Mouse (Mus musculus): Measurements from ENCODE around the gene Filip1. TPM values are rescaled to one million over a fixed set of nuclear protein-coding genes. Genes with fewer than 3 reads are reported as not detected.

Filip1 gene
- polyA plus RNA-seq, 1 experiment from 2014 or later: 19.8 TPM

DNA sequence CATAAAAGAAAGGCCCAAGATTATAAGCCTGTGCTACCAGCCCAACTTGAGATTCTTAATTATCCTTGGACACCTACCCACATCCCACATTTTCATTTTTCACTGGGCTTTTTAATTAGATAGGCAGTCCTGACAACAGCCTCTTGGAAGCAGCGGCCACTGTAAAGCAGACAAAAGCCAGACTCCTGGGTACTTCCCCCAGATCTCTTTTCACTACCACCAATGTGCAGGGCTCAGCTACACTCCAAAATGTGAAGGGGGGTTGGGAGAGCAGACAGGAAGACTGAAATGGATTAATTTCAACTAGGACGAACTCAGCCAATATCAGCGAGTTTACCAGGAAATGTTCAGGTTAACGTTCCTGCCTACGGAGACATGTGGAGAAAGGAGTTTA is 92.1 kb downstream of the Filip1 start:
- Histone ChIP-seq H3K27ac (ENCODE audit: low read depth, low read length) (peak overlapping the region; percentile 81), H3K4me3 (ENCODE audit: low read depth, low read length) (no peak overlapping the region), H3K27me3 (ENCODE audit: control insufficient read depth, insufficient read depth, low read length) (no peaks in the 10 kb centered on the region), H3K9me3 (replicated peaks; ENCODE audit: control insufficient read depth, low read length) (no peaks in the 10 kb centered on the region), H3K4me1 (ENCODE audit: control insufficient read depth, insufficient read depth, low read length) (peaks cover 39% of the 10 kb centered on the region), H3K36me3 (ENCODE audit: control insufficient read depth, insufficient read depth, low read length) (no peaks in the 10 kb centered on the region), H3K9ac (ENCODE audit: low read depth, low read length) (no peak overlapping the region), H3K4me2 (peak overlapping the region; percentile 54)
- no peak for ATAC-seq (replicated peaks; ENCODE audit: insufficient number of reproducible peaks, low FRiP score, low TSS enrichment)
- WGBS (ENCODE audit: insufficient replicate concordance): 47% methylated on average over 5 of the region's 5 CpGs

DNA sequence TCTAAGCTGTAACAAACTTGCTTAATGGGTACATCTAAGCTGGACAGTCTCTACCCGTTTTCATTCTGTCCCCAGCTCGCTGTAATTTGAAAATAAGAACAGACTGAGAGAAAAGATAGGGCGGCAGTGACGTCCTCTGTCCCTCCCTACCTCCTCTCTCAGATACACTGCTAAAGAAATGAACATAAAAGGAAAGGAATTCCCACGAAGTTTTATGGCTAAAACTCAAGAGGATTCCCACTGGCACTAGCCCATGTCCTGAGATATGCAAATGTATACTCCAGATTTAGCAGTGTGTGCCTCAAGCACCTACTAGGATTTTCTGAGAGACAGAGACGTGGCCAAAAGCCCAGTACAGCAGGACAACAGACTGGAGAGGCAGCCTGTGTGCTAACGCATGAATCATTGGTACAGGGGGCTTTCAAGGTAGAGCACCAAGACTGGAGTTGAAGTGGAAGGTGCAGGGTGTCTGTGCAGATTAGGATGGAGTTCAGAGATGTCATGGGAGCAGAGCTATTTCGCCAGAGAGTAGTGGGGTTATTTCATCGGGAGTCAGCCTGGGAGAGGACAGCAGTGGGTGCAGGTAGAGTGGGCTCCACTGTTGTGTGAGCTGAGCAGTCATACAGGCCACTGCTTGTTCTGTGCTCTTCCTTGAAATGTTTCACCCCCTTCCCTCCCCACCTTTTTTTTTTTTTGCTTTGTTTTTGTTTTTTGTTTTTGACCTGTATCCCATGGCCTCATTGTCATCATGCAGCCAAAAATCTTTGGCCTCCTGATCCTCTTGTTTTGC is 92.7 kb downstream of the Filip1 start:
- Histone ChIP-seq H3K9ac (ENCODE audit: low read depth, low read length) (no peak overlapping the region; the same call in 1 of the 2 replicates), H3K27ac (ENCODE audit: low read depth, low read length) (peak overlapping the region; percentile 81), H3K9me3 (replicated peaks; ENCODE audit: control insufficient read depth, low read length) (no peaks in the 10 kb centered on the region), H3K4me1 (ENCODE audit: control insufficient read depth, insufficient read depth, low read length) (peaks cover 39% of the 10 kb centered on the region), H3K4me2 (peak overlapping the region; percentile 54), H3K4me3 (ENCODE audit: low read depth, low read length) (no peak overlapping the region), H3K27me3 (ENCODE audit: control insufficient read depth, insufficient read depth, low read length) (no peaks in the 10 kb centered on the region), H3K36me3 (ENCODE audit: control insufficient read depth, insufficient read depth, low read length) (no peaks in the 10 kb centered on the region)
- ATAC-seq (replicated peaks; ENCODE audit: insufficient number of reproducible peaks, low FRiP score, low TSS enrichment): peak; percentile 25; the same call in 1 of the 2 replicates
- WGBS (ENCODE audit: insufficient replicate concordance): 34% methylated on average over 9 of the region's 9 CpGs

DNA sequence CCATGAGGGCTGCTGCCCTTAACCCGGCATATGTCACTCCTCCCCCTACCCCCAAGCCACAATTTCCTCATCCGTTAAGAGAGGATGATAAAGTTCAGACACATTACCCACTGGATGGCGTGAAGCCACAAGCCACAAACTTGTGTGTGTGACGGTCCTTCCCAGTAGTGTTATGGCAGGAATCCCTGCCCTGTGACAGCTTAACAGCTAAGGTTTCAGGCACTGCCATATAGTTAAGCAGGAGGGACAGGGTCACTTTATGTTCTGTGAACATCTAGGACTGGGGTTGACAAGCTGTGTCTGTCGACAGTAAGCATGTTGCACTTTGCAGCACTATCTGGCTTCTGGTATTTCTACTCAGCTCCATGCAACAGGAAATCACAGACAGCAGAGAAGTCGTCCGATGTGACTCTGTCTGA is 93.3 kb downstream of the Filip1 start:
- Histone ChIP-seq H3K4me2 (peak overlapping the region; percentile 54), H3K9ac (ENCODE audit: low read depth, low read length) (peak overlapping the region; percentile 30; the same call in 1 of the 2 replicates), H3K27ac (ENCODE audit: low read depth, low read length) (peak overlapping the region; percentile 81), H3K9me3 (replicated peaks; ENCODE audit: control insufficient read depth, low read length) (no peaks in the 10 kb centered on the region), H3K36me3 (ENCODE audit: control insufficient read depth, insufficient read depth, low read length) (no peaks in the 10 kb centered on the region), H3K4me3 (ENCODE audit: low read depth, low read length) (no peak overlapping the region), H3K4me1 (ENCODE audit: control insufficient read depth, insufficient read depth, low read length) (peaks cover 39% of the 10 kb centered on the region), H3K27me3 (ENCODE audit: control insufficient read depth, insufficient read depth, low read length) (no peaks in the 10 kb centered on the region)
- 18% methylated on average over 7 of the region's 7 CpGs for WGBS (ENCODE audit: insufficient replicate concordance)
- no peak for ATAC-seq (replicated peaks; ENCODE audit: insufficient number of reproducible peaks, low FRiP score, low TSS enrichment)

DNA sequence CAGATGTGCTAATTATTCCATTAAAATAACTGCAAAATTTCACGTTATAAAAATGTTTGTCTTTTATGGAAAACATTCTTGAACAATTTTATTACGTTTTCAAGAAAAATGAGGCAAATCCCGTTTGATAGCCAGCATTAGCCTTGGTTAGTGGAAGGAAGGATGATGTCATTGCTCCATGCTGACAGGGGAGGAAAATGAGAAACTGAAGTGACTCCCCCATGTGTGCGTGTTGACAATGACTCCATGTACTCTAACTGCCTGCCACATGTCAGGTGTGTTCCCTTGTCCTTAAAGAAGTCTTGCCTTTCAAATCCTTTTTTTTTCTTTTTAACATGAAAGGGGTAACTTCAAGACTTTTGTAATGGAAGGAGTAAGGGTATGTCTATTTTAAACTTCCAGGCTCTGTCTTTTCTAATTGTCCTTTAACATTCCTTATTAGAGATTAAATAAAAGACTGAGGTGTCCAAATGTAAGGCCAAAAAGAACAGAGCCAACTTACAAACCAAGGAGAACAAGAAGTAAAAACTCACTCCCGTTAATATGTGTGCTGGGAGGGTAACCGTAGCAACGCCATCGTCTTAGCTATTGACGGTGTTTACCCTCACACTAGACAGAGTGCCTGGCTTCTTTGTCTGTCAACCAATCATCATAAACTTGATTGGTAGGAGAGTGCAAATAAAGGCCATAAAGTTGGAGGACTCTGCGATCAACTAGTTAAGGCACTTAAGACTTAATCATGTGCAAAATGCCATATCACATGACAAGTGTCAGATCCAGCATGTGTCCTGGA is 94.1 kb downstream of the Filip1 start:
- H3K9me3 ChIP-seq (replicated peaks; ENCODE audit: control insufficient read depth, low read length): no peaks in the 10 kb centered on the region
- H3K4me3 ChIP-seq (ENCODE audit: low read depth, low read length): no peak overlapping the region
- no peak for ATAC-seq (replicated peaks; ENCODE audit: insufficient number of reproducible peaks, low FRiP score, low TSS enrichment)
- no peak overlapping the region for H3K9ac ChIP-seq (ENCODE audit: low read depth, low read length)
- no peak overlapping the region; the same call in 1 of the 2 replicates for H3K4me2 ChIP-seq
- peaks cover 43% of the 10 kb centered on the region for H3K4me1 ChIP-seq (ENCODE audit: control insufficient read depth, insufficient read depth, low read length)
- peak overlapping the region; percentile 81 for H3K27ac ChIP-seq (ENCODE audit: low read depth, low read length)
- H3K36me3 ChIP-seq (ENCODE audit: control insufficient read depth, insufficient read depth, low read length): no peaks in the 10 kb centered on the region
- WGBS (ENCODE audit: insufficient replicate concordance): 74% methylated on average over 10 of the region's 10 CpGs
- no peaks in the 10 kb centered on the region for H3K27me3 ChIP-seq (ENCODE audit: control insufficient read depth, insufficient read depth, low read length)

DNA sequence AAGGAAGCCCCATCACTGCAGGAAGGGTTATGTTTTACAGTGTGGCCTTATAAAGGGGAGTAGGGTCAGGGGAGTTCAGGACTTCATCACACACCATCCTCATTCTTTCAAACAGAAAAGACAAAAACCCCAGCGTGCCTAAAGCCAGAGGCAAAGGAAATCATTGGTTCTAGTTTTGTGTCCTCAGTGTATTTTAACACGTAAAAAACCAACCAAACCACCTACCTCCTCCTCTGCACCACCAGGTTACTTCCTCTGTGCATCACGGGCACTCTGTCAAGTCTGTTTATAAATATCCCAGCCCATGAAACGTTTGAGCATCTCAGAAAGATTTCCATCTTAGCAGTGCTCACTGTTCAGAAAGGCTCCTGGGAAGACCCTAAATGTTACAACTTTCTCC is 98.4 kb downstream of the Filip1 start:
- ATAC-seq (replicated peaks; ENCODE audit: insufficient number of reproducible peaks, low FRiP score, low TSS enrichment): no peak
- Histone ChIP-seq H3K9ac (ENCODE audit: low read depth, low read length) (no peak overlapping the region), H3K4me1 (ENCODE audit: control insufficient read depth, insufficient read depth, low read length) (peaks cover 11% of the 10 kb centered on the region), H3K4me2 (no peak overlapping the region), H3K27me3 (ENCODE audit: control insufficient read depth, insufficient read depth, low read length) (no peaks in the 10 kb centered on the region), H3K4me3 (ENCODE audit: low read depth, low read length) (no peak overlapping the region), H3K36me3 (ENCODE audit: control insufficient read depth, insufficient read depth, low read length) (no peaks in the 10 kb centered on the region), H3K9me3 (replicated peaks; ENCODE audit: control insufficient read depth, low read length) (no peaks in the 10 kb centered on the region; the same call in 1 of the 2 replicates), H3K27ac (ENCODE audit: low read depth, low read length) (no peak overlapping the region)
- WGBS (ENCODE audit: insufficient replicate concordance): 31% methylated on average over 4 of the region's 4 CpGs

DNA sequence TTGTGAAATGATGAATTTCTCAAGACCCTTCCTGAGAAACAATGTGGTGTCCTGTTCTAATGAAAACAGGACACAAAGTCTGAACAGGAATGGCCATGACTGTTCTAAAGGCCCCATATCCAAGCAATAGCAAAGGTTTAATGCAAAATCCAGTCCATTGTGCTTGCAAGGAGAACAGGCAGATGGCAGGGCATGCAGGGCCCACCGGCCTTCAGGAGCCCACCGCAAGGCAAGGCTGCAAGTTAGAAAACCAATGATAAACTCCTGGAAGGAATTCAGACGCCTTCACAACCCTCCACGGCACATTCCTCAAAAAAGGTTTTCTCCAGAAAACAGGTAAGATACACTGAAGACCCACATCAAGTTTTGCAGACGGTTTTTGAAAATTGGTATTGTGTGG is 99.7 kb downstream of the Filip1 start:
- WGBS (ENCODE audit: insufficient replicate concordance): 68% methylated on average over 5 of the region's 5 CpGs
- ATAC-seq (replicated peaks; ENCODE audit: insufficient number of reproducible peaks, low FRiP score, low TSS enrichment): no peak
- peaks cover 4% of the 10 kb centered on the region; the same call in 1 of the 2 replicates for H3K4me1 ChIP-seq (ENCODE audit: control insufficient read depth, insufficient read depth, low read length)

DNA sequence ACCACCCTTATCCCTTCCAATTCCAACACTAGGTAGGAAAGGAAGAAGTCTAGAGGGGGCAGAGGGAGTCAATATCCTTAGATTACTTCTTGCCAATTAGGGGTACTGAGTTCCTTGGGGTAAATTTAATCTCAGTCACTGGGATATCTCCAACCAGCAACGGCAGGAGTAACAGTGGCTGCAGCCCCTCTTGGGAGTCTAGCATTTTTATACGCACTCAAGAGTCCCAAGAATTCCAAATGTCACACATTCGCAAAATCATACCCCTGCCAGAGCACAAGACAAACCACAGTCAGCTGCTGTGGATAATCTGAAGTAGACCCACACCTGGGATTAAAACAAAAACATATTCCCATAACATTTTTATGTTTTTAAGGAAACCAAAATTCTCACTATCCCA is 102.5 kb downstream of the Filip1 start:
- H3K27me3 ChIP-seq (ENCODE audit: control insufficient read depth, insufficient read depth, low read length): no peaks in the 10 kb centered on the region
- 92% methylated on average over 3 of the region's 3 CpGs for WGBS (ENCODE audit: insufficient replicate concordance)
- no peak overlapping the region for H3K4me2 ChIP-seq
- H3K4me1 ChIP-seq (ENCODE audit: control insufficient read depth, insufficient read depth, low read length): peaks cover 4% of the 10 kb centered on the region; the same call in 1 of the 2 replicates
- no peak for ATAC-seq (replicated peaks; ENCODE audit: insufficient number of reproducible peaks, low FRiP score, low TSS enrichment)
- no peak overlapping the region for H3K4me3 ChIP-seq (ENCODE audit: low read depth, low read length)
- no peak overlapping the region for H3K27ac ChIP-seq (ENCODE audit: low read depth, low read length)
- no peak overlapping the region for H3K9ac ChIP-seq (ENCODE audit: low read depth, low read length)
- no peaks in the 10 kb centered on the region for H3K36me3 ChIP-seq (ENCODE audit: control insufficient read depth, insufficient read depth, low read length)
- no peaks in the 10 kb centered on the region; the same call in 1 of the 2 replicates for H3K9me3 ChIP-seq (replicated peaks; ENCODE audit: control insufficient read depth, low read length)

More for the DNA sequence above, 99.7 kb downstream of the Filip1 start:
- Histone ChIP-seq H3K27ac (ENCODE audit: low read depth, low read length) (no peak overlapping the region), H3K9me3 (replicated peaks; ENCODE audit: control insufficient read depth, low read length) (no peaks in the 10 kb centered on the region; the same call in 1 of the 2 replicates), H3K36me3 (ENCODE audit: control insufficient read depth, insufficient read depth, low read length) (no peaks in the 10 kb centered on the region), H3K4me3 (ENCODE audit: low read depth, low read length) (no peak overlapping the region), H3K4me2 (no peak overlapping the region), H3K27me3 (ENCODE audit: control insufficient read depth, insufficient read depth, low read length) (no peaks in the 10 kb centered on the region), H3K9ac (ENCODE audit: low read depth, low read length) (no peak overlapping the region)

DNA sequence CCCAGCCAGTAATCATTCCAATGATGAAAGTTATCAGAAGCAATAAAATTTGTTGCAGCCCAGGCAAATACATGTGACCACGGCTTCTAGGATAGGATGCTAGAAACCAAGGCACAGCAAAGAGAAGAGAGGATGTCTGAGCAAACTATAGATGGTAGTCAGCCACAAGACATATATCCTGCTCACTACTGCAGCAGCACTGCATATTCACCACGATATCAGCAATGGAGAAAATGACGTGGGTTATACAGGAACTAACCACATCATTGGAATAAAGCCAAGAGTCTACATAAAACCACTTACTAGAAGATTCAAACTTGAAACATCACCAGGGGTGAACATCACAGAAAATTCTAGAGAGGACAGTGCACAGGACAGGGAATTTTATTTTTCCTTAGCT is 113.8 kb downstream of the Filip1 start:
- H3K9me3 ChIP-seq (replicated peaks; ENCODE audit: control insufficient read depth, low read length): no peaks in the 10 kb centered on the region
- no peak for ATAC-seq (replicated peaks; ENCODE audit: insufficient number of reproducible peaks, low FRiP score, low TSS enrichment)
- H3K4me2 ChIP-seq: no peak overlapping the region
- 77% methylated on average over 3 of the region's 3 CpGs for WGBS (ENCODE audit: insufficient replicate concordance)
- H3K9ac ChIP-seq (ENCODE audit: low read depth, low read length): no peak overlapping the region
- no peaks in the 10 kb centered on the region for H3K27me3 ChIP-seq (ENCODE audit: control insufficient read depth, insufficient read depth, low read length)
- H3K4me1 ChIP-seq (ENCODE audit: control insufficient read depth, insufficient read depth, low read length): peaks cover 10% of the 10 kb centered on the region
- no peak overlapping the region for H3K27ac ChIP-seq (ENCODE audit: low read depth, low read length)
- no peaks in the 10 kb centered on the region for H3K36me3 ChIP-seq (ENCODE audit: control insufficient read depth, insufficient read depth, low read length)
- no peak overlapping the region for H3K4me3 ChIP-seq (ENCODE audit: low read depth, low read length)
